Mouse (Mus musculus): ENCODE results near the gene Hist1h2bc.
A peak's percentile ranks its signal among the peaks of the same experiment; 100 is the strongest.
"Not testable (repeated sequence)": the region's sequence is repeated elsewhere in the genome, so short reads cannot be mapped to it uniquely, and the experiment has no call there.

The Hist1h2bc gene

DNA sequence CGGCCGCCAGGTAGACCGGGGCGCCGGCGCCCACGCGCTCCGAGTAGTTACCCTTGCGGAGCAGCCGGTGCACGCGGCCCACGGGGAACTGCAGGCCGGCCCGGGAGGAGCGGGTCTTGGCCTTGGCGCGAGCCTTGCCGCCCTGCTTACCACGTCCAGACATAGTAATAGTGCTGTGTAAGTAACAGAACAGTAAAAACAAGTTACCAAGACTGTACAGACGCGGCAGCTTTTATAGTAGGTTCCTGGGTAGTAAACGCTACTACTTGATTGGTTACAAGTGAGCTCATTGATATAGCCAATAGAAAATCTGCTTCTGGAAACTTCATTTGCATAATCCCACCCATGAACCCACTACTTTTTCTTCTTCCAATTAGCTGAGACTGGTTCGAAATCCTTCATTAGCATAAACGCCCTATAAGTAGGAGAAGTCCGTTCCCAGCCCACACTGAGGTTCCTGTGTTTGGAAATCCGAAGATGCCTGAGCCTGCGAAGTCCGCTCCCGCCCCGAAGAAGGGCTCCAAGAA, at the start of gene Hist1h2bc, which contains the start of gene Hist1h2ac:
Gene Hist1h2bc (plus strand): TSS at position 445 of the 527 bp plus-strand sequence.
Gene Hist1h2ac (minus strand): TSS at position 194 of the 527 bp plus-strand sequence.
- DNase-seq (ENCODE audit: low spot score) = peak; percentile 89

DNA sequence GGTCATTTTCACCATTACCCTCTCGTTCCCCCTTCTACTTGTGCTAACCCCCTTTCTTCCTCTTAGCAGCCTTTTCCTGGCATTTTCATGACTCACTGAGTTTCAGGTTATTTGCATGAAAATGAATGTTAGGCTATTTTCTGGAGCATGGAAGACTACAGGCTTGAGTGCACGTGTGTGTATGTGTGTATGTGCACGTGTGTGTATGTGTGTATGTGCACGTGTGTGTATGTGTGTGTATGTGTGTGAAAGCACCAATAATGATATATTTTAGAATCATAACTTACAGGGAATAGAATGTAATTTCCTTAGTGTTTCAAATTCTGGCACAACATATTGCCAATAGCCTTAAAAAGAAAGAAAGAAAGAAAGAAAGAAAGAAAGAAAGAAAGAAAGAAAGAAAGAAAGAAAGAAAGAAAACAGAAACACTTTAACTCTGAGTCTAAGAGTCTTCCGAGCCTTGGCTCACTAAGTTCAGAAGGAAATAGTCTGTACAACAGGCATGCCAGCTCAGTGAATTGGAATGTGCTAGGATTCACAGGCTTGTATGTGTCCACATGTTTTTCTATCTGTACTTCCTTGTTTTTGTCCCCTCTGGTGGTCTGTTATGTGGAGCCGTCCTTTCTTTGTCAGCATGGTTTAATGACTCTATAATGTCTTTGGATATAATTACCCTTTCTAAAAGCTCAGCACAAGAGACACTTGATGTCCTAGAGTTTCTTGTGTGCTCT, 24.2 kb upstream of the Hist1h2bc start:
- DNase-seq (ENCODE audit: low spot score) = no peak

DNA sequence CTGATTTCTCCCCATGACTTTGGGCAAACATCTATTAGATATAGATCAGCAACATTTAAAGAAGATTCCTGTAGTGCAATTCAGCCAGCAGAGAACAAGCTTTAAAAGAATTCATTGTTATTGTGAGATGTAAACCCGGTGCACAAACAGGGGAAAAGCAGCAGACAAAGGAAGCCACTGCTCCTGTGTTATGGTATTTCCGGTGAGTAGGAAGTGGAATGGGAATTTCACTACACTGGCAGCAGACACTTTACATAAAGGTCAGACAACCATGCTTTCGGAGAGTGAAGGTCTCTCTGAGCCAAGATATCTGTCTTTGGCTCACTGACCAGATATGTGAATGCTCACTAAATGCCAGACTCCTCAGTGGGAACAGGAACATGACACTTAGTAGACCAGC, 21.5 kb upstream of the Hist1h2bc start:
- no peak for DNase-seq (ENCODE audit: low spot score)

DNA sequence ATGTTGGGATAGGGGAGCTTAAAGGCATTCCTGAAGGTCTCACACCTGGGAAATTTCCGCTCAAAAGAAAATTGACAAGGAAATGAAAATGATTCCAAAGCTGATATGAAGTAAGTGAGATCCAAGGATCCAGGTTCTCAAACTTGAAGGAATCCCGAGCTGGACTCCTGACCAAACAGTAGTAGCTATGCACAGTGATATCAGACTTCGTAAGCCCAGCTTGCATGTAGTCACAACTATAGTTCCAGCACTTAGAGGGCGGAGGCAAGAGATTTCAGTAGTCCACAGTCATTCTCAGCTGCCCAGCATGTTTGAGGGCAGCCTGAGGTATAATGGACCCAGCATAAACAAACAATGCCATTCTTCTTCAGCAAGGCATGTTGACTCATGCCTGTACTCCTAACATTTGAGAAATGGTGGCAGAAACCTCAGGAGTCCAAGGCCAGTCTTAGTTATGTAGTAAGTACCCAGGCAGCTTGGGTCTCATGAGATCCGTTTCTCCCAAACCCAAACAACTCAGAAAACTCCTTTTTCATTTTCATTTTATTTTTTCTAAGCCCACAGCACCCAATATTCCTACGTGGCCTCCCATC, 1.9 kb upstream of the Hist1h2bc start:
- no peak for DNase-seq (ENCODE audit: low spot score)

DNA sequence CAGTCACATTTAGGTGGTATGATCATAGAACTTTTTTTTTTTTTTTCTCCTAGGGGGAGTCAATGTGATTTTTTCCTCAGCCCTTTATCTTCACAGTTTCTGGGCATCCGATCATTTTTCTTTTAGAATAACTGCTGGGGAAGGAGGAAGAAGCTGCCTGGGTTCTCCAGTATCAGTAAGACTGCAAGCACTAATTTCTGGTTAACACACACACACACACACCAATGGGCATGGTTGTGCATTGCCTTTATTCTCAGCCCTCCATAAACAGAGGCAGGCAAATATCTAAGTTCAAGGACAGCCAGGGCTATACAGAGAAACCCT, 1.4 kb upstream of the Hist1h2bc start:
- no peak for DNase-seq (ENCODE audit: low spot score)

DNA sequence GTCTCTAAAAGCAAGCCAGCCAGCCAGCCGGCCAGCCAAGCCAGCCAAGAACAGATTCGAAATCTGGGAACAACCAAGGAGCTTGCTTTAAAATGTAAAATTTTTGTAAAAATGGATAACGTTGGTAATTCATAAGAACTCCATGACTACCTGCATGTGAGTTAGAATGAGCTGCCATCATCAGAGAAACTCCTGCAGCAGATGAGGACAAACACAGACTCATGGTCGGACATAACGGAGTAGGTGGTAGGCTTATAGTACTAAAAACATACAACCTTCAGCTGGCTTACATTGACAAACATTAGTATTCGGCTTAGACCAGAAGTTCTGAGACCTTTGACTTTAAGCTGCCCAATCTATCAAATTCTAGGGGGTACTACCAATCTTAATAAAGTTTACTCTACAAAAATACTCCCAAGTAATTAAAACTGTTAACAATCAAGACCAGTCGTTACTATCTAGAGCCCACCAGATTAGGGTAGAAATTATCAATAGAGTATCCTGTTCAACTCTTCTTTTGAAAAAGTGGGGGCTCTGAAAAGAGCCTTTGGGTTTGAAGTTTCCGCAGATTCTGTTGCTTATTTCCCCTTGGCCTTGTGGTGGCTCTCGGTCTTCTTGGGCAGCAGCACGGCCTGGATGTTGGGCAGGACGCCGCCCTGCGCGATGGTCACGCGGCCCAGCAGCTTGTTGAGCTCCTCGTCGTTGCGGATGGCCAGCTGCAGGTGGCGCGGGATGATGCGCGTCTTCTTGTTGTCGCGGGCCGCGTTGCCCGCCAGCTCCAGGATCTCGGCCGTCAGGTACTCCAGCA, 848 bp upstream of the Hist1h2bc start:
- not testable (repeated sequence) for DNase-seq (ENCODE audit: low spot score)

DNA sequence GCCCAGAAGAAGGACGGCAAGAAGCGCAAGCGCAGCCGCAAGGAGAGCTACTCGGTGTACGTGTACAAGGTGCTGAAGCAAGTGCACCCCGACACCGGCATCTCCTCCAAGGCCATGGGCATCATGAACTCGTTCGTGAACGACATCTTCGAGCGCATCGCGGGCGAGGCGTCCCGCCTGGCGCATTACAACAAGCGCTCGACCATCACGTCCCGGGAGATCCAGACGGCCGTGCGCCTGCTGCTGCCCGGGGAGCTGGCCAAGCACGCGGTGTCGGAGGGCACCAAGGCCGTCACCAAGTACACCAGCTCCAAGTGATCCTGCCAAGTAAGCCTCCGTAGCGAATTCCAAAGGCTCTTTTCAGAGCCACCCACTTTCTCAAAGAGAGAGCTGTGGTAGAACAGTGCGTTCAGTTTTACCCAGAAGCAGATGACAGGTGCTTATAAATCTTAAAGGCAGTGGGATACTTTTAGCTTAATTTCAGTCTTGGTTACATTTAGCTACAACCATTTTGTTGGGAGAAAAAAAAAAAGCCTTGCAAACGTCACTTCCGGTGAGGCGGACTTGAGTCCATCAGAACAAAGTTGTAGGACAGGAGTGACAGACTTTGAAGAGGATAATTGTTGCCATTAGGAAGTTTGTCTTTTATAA, 421 bp downstream of the Hist1h2bc start:
- not testable (repeated sequence) for DNase-seq (ENCODE audit: low spot score)

DNA sequence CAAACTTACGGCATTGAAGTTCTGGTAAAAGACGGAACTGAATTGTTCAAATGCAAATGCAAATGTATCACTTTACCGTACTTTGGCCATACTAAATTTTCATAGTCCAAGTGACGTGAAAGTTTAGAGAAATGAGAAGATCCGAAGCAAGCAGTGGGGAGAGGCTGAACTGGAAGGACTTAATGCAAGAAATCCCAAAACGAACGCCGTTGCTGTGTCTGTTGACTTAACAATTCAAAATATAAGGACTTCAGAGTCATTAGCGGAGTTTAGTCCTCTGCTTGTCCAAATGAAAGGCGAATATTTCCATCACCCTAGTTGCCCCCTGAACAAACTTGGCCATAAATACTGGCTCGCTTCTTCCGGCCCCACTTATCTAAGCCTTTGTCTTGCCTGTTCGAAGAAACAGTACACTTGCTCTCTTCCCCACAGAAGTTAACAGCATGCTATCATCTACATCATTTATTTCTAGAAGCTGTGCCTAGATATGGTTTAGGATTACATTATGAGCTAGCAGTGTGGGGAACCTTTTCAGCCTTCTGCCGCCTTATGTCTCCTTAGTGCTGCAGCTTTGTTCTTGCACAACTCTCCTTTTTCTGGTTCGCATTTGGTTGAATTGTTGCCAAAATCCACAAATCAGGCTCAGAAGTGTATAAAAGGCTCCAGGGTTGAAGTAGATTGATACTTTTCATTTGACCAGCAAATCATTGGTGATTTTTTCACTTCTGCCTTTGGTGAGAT, 1.3 kb downstream of the Hist1h2bc start:
- no peak for DNase-seq (ENCODE audit: low spot score)

DNA sequence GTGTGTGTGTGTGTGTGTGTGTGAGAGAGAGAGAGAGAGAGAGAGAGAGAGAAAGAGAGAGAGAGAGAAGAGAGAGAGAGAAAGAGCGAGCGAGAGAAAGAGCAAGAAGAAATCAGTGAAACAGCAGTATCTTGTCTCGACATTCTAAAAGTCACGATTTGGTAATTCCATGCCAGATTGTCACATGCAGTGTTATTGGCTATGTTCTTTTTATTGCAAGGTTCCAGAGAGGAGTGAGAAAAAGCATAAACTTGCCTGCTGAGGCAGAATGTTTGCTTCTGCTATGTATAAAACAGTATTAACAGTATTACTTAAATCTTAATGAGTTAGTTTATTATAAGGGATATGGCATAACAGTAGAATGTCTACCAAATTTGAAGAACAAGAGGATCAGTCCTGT, 2.0 kb downstream of the Hist1h2bc start:
- no peak for DNase-seq (ENCODE audit: low spot score)

DNA sequence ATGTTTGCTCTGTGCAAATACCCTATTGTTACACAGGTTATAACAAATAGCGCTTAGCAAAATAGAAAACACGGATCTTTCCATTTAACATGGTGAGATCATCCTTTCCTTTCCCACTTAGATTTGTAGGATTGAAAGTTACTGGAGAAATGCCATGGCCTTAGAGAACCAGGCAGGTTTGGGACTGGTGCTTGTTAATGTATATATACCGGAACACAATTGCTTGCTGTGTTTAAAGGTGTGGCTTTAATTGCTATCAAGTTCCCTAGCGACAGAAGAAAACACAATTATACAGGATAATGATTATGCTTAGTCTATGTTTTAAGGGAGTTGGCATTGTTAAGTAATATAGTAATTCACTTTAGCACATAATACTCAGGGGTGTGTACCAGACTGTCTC, 3.2 kb downstream of the Hist1h2bc start:
- DNase-seq (ENCODE audit: low spot score) = no peak

DNA sequence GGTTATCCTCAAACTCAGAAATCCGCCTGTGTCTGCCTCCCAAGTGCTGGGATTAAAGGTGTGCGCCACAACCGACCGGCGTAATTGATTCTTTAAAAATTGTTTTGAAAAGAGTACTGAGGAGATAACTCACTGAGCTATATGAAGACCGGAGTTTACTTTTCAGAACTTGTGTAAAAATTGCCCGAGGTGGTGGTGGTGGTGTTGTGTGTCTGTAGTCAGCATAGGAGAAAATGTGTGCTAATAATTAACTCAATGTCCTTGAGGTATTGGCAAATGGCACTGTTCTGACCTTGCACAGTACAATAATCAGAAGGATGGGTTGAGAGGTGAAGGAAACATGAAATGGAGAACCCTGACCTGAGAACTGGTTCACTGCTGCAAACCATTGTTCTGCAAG, 3.9 kb downstream of the Hist1h2bc start:
- DNase-seq (ENCODE audit: low spot score) = no peak

DNA sequence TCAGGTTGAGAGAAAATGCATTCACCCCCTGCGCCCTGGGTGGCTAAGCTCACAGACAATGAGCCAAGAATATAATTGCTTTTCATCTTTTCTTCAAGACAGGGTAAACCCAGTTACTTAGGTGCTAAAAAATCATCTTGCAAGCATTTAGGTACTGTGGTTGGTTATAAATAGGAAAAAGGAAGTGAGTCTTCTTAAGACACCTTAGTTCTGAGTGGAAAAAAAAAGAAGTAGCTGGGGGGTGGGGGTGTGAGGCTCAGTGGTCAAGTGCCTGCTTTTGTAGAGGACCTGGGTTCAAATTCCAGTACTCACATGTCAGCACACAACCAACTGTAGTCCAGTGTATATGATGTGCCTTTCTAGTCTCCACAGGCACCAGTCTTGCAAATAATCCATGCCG, 5.0 kb downstream of the Hist1h2bc start:
- no peak for DNase-seq (ENCODE audit: low spot score)

DNA sequence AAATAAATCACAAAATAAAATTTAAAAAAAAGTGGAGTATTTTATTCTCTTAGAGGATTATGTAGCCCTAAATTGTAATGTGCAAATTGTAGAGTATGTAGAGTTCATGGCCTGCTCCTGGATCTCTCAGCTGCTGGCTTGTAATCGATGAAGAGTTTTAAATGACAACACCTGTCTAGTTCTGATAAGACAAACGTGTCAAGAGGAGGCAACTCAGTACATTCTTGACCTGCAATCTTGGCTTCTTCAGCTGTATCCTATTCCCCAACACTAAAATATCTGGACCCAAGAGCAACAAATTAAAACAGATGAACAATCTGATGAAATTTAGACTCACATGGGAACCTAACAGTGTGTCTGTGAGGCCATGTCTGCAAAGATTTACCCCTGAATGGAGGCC, 5.5 kb downstream of the Hist1h2bc start:
- DNase-seq (ENCODE audit: low spot score) = no peak

DNA sequence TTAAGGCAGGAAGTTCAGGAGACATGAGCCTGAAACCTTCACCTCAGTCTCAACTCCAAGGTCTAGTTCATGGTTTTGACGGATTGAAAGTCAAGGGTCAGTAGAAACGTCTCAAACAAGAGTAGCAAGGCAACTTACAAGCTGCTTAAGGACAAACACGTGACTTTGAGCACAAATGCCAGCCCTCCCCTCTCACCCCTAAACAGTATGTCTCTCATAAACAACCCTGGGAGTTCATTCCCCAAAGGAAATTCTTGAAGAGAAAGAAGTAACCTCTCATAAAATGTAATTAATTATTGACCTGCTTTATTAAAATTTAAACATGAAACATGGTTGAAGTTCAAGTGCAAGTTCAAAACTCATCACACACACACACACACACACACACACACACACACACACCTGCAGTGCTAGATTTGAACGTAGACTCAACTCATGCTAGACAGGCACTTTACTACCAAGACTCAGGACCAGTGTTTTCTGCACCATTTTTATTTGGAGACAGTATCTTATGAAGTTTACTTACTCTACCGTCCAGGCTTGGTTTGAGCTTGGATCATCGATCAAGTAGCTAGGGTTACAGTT, 9.9 kb downstream of the Hist1h2bc start:
- DNase-seq (ENCODE audit: low spot score) = no peak

DNA sequence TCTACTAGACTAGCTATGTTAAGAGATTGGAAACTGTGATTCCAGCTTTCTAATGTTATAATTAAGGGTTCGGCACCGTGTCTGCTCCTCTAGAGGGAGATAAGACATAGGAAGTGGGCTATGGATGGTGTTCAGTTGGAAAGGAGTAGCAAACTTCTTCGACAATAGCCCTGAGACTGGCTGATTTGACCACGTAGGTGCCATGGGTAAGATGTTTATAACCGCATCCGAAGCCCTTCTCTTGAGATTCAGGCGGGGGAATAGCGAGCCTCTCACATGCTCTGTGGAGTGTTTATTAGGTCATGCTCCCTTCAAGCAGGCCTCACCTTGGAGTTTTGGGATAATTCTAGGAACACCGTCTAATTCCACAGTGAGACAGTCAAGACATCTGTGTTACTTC, 11.0 kb downstream of the Hist1h2bc start:
- DNase-seq (ENCODE audit: low spot score) = no peak

DNA sequence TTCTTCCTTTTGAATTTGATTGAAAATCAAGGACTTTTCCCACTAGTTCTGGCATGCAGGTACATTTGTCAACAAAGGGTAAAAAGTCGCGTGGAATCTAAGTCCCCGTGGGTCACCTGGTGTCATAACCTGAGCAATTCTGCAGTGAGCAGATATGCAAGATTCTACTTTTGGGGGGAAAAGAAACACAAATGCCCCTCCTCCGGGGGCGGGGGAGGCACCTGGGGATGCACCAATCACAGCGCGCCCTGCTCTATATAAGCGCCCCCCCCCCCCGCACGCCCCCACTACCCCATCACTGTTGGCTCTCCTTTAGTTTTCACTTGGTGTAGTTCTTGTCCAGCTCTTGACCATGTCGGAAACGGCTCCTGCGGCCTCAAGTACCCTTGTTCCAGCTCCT, 11.5 kb downstream of the Hist1h2bc start, which contains the start of gene Hist1h1t:
Gene Hist1h1t (plus strand): TSS at position 301 of the 400 bp plus-strand sequence.
- no peak for DNase-seq (ENCODE audit: low spot score)

DNA sequence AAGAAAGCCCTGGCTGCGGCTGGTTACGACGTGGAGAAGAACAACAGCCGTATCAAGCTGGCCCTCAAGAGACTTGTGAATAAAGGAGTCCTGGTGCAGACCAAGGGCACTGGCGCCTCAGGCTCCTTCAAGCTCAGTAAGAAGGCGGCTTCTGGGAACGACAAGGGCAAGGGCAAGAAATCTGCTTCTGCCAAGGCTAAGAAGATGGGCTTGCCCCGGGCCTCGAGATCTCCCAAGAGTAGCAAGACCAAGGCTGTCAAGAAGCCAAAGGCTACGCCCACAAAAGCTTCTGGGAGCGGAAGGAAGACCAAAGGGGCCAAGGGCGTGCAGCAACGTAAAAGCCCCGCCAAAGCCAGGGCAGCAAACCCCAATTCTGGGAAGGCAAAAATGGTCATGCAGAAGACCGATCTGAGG, 12.1 kb downstream of the Hist1h2bc start:
- DNase-seq (ENCODE audit: low spot score) = no peak

DNA sequence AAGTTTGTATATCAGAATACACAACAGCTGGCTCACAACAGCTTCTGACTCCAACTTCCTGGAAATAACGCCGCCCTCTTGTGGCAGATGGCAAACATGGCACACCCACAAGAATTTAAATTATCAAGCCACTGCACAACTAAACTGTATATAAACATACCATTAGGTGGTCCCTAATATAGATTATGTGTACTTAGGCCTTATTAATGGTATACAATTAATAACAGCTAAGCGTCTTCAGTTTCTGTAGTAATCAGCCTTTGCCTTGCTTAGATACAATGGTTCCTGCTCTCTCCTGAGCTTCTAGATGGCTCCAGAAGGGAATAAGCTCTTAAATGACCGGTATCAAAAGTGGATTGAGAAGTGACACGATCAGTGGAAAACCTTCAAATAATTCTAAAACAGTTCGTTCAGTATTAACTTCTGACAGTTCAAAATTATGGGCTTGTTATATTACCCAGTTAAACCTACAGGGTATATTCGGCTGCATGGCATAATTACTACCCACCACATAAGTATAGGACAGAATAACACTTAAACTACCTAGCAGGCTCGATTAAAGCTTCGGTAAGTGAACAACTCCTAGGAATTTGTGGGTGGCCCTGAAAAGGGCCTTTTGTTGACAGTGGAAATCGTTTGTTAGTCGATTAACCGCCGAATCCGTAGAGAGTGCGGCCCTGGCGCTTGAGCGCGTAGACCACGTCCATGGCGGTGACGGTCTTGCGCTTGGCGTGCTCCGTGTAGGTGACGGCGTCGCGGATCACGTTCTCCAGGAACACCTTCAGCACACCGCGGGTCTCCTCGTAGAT, 13.7 kb downstream of the Hist1h2bc start:
- no peak for DNase-seq (ENCODE audit: low spot score)

DNA sequence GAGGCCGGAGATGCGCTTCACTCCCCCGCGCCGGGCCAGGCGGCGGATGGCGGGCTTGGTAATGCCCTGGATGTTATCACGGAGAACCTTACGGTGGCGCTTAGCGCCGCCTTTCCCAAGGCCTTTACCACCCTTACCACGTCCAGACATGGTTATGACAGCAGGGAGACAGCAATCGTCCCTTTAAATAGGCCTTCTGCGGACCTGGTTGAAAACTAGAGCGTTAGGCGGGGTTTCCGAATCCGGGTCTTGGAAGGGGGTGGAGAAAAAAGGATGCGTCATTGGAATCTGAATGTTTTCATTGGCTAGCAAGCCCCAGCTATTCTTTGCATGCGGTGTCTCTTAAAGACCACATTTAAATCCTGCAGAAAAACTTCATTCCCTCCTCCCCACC, 14.3 kb downstream of the Hist1h2bc start, which contains the start of gene Hist1h4c:
Gene Hist1h4c (minus strand): TSS at position 155 of the 394 bp plus-strand sequence.
- peak; percentile 99 for DNase-seq (ENCODE audit: low spot score)

DNA sequence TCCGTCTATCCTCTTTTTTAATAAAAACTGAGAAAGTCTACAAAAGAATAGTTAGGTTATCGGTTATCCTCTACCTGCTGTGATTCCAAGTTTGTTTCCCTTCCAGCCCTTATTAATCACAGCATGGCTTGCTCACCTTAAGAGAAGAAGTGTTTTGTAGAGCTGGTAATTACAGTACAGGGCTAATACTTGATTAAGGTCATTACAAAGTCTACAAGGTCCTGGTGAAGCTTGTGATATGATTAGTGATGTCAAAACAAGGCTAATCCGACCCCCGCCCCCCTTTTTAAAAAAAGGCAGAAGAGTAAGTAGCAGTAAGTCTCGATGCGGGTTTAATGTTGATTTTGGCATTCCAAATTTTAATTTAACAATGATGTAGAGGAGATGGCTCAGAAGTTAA, 15.0 kb downstream of the Hist1h2bc start:
- peak; percentile 4 for DNase-seq (ENCODE audit: low spot score)

Data from layer of hippocampus, adult 11-12 months (tissue).